Mouse (Mus musculus) E14TG2a.4 (cell line): Measurements from ENCODE around the gene Taf3.

Experiments used
- CTCF ChIP-seq: conservative IDR thresholded peaks from 2 replicates; pipeline ENCODE4 v1.5.1; 2014; ENCODE audit warnings: low read length
- NANOG ChIP-seq: IDR thresholded peaks from 2 replicates; pipeline ENCODE4 v1.6.1; 2014; ENCODE audit warnings: borderline replicate concordance, low read length, mixed read lengths
- POU5F1 ChIP-seq: IDR thresholded peaks from 2 replicates; pipeline ENCODE4 v1.6.1; 2014; ENCODE audit warnings: low read length, borderline replicate concordance

DNA sequence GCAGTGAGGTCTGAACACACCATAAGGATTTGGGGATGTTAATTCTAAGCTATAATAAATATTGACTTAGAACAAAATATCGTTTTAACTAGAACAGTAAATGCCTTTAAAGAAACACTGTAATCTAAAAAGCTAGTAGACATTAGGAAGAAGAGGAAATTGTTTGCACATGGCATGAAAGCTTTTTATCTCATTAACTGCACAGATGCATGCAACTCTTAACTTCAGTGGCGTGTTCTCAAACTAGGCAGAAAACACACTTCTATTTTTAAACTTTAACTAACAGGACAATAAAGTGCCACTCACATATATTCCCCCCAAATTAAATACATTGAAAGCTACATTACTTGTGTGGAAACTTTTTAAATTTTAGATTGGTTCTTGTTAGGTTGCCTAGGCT is 91.8 kb downstream of the Taf3 start:
- TF ChIP-seq CTCF (no peak), NANOG (no peak), POU5F1 (no peak)
